Mouse (Mus musculus) thymus, adult 2 months (tissue): Measurements from ENCODE around the gene Flii. TPM values are rescaled to one million over a fixed set of nuclear protein-coding genes. Genes with fewer than 3 reads are reported as not detected.
A peak's percentile ranks its signal among the peaks of the same experiment; 100 is the strongest.

Experiments used
- DNase-seq: peaks from one replicate; pipeline ENCODE4 v3.0.0; 2021
- H3K27ac ChIP-seq: fragments of 200-500 bp; 2 replicates; pipeline ENCODE4 v1.5.1; 2012; ENCODE audit warnings: low read length, control low read depth; ENCODE audit not compliant: control insufficient read depth, insufficient read depth
- H3K27me3 ChIP-seq: fragments of 200-500 bp; 2 replicates; pipeline ENCODE4 v1.6.1; 2012; ENCODE audit warnings: mild to moderate bottlenecking, low read length, moderate library complexity, mixed read lengths; ENCODE audit not compliant: control insufficient read depth, insufficient read depth
- H3K36me3 ChIP-seq: fragments of 200-500 bp; 2 replicates; pipeline ENCODE4 v1.6.1; 2012; ENCODE audit warnings: mild to moderate bottlenecking, low read length, moderate library complexity; ENCODE audit not compliant: control insufficient read depth, insufficient read depth
- H3K4me1 ChIP-seq: fragments of 200-500 bp; replicated peaks from 2 replicates; pipeline ENCODE4 v1.6.1; 2012; ENCODE audit warnings: low read length; ENCODE audit not compliant: control insufficient read depth, insufficient read depth
- H3K4me3 ChIP-seq: fragments of 200-500 bp; 2 replicates; pipeline ENCODE4 v1.5.1; 2012; ENCODE audit warnings: mild to moderate bottlenecking, low read length, control low read depth, moderate library complexity; ENCODE audit not compliant: control insufficient read depth, insufficient read depth
- CTCF ChIP-seq: fragments of 200-500 bp; IDR thresholded peaks from 2 replicates; pipeline ENCODE4 v1.5.1; 2012; ENCODE audit warnings: mild to moderate bottlenecking, control low read depth, low read length, moderate library complexity, borderline replicate concordance; ENCODE audit not compliant: control insufficient read depth, poor library complexity, insufficient read depth; ENCODE audit errors: extremely low read depth
- POLR2A ChIP-seq: fragments of 200-500 bp; IDR thresholded peaks from 2 replicates; pipeline ENCODE4 v1.6.1; 2012; ENCODE audit warnings: mild to moderate bottlenecking, low read length, control low read depth, moderate library complexity; ENCODE audit not compliant: control insufficient read depth, poor library complexity, insufficient read depth; ENCODE audit errors: extremely low read depth
- WGBS: fragments of 180-500 bp; shearing (Covaris S2); methylation state at CpG from one replicate; pipeline ENCODE4 v1.1.7; 2018; 5-methylcytosine and 5-hydroxymethylcytosine counted together
- polyA plus RNA-seq: library from polyadenylated mRNA; depleted of rRNA; stranded (reverse); fragments of >200 nt; gene quantifications from 2 replicates; pipeline ENCODE4 v1.2.3, GENCODE M21; 2012

The Flii gene
- polyA plus RNA-seq, 1 experiment, result 271 TPM

DNA sequence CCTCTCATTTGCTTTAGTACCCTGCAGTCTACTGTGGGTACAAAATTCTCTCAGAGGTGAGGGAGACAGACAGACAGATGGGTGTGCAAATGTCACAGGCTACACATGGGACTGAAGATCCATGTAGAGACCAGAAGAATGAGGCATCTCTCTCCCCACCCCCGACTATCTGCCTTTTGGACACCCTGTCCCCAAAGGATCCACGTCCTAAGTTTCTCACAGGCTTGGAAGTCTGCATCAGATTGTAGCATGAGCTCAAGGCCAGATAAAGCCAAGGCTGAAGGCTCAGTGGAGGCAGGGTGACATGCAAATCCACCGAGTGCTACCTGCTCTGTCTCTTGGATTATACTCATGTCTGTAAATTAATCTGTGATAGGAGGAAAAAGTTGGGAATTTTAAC, 9.4 kb upstream of the Flii start:
- no peaks in the 10 kb centered on the region for H3K27me3 ChIP-seq
- no peak for DNase-seq
- TF ChIP-seq CTCF (no peak), POLR2A (no peak)
- no peaks in the 10 kb centered on the region for H3K4me1 ChIP-seq
- no peak overlapping the region for H3K4me3 ChIP-seq
- WGBS, result 95% methylated on average over 3 of the region's 3 CpGs
- H3K36me3 ChIP-seq, result peaks cover 8% of the 10 kb centered on the region; the same call in 1 of the 2 replicates
- no peak overlapping the region for H3K27ac ChIP-seq

- Histone ChIP-seq H3K27ac (no peak overlapping the region), H3K27me3 (no peaks in the 10 kb centered on the region), H3K4me1 (no peaks in the 10 kb centered on the region), H3K36me3 (no peaks in the 10 kb centered on the region; the same call in 1 of the 2 replicates), H3K4me3 (no peak overlapping the region)
- 95% methylated on average over 5 of the region's 5 CpGs for WGBS
- no peak for TF ChIP-seq POLR2A
- no peak for TF ChIP-seq CTCF
- no peak for DNase-seq
Measured at GRCm38 (mm10) chr11:60735191-60735590, 8.1 kb upstream of the Flii start.

DNA sequence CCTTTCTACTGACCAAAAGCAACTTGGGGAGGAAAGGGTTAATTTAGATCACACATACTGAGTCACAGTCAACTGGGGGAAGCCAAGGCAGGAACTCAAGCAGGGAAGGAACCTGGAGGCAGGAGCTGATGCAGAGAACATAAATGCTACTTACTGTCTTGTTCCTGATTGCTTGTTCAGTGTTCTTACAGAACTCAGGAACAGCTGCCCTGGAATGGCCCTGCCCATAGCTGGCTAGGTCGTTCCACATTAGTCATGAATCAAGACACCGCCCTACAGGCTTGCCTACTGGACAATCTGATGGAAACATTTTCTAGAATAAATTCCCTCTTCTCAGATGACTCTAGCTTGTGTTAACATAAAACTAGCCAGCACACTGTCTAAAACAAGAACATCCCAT, 7.1 kb upstream of the Flii start:
- peaks cover under 1% of the 10 kb centered on the region; the same call in 1 of the 2 replicates for H3K4me1 ChIP-seq
- TF ChIP-seq POLR2A (no peak), CTCF (no peak)
- H3K36me3 ChIP-seq, result no peaks in the 10 kb centered on the region
- no peak for DNase-seq
- no peaks in the 10 kb centered on the region for H3K27me3 ChIP-seq
- H3K4me3 ChIP-seq, result no peak overlapping the region
- 84% methylated on average over 2 of the region's 2 CpGs for WGBS
- H3K27ac ChIP-seq, result no peak overlapping the region

DNA sequence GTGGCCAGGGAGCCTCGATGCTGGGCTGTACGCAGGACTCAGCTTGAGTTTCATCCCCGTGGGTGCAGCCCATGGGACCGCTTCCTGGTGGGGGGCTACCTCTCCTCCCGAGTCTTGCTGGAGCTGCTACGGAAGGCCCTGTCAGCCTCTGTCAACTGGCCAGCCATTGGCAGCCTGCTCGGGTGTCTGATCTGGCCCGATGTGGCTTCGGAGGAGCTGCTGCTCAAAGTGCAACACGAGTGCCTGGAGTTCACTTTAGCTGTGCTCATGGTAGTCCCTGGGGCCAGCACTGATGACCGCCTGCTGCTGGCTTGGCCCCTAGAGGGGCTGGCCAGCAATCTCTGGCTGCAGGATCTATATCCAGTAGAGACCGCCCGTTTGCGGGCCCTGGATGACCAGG, 4.2 kb upstream of the Flii start:
- Histone ChIP-seq H3K36me3 (no peaks in the 10 kb centered on the region), H3K27ac (no peak overlapping the region), H3K27me3 (no peaks in the 10 kb centered on the region), H3K4me3 (no peak overlapping the region), H3K4me1 (peaks cover 13% of the 10 kb centered on the region)
- WGBS, result 96% methylated on average over 14 of the region's 14 CpGs
- no peak for DNase-seq
- TF ChIP-seq CTCF (no peak), POLR2A (no peak)

GRCm38 (mm10) chr11:60730169-60730568, 3.1 kb upstream of the Flii start:
- no peak for TF ChIP-seq CTCF
- TF ChIP-seq POLR2A, result no peak
- Histone ChIP-seq H3K27ac (no peak overlapping the region), H3K36me3 (no peaks in the 10 kb centered on the region), H3K27me3 (no peaks in the 10 kb centered on the region), H3K4me1 (peaks cover 18% of the 10 kb centered on the region), H3K4me3 (no peak overlapping the region)
- DNase-seq, result no peak
- WGBS, result 92% methylated on average over 9 of the region's 9 CpGs

GRCm38 (mm10) chr11:60729217-60729641, 2.2 kb upstream of the Flii start:
- TF ChIP-seq CTCF (no peak), POLR2A (no peak)
- no peak overlapping the region for H3K4me3 ChIP-seq
- WGBS, result 85% methylated on average over 6 of the region's 6 CpGs

DNA sequence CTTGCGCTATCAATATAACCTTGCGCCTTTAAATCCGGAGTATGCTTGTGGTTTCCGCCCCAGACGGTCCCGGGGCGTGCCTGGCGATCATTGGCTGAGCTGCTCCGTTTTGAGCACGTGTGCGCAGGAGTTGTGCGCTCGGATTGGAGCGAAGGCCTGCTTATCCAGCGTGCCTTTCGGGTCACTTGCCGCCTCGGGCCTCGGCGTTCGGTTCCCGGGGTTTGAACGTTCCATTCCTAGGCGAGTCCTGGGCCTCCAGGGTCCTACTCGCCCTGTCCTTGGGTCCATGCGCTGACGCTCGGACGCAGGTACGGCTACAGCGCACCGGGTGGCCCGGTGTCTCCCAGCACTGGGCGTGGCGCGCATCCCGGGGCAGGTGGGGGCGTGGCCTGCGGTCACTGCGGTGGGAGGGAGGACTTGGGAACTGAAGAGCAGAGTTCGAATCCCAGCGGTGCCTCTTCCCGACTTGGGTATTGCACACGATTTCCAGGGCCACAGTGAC, 1.2 kb upstream of the Flii start, which contains the start of gene Mief2:
TSS of gene Mief2 (plus strand) at position 139 of the 502 bp plus-strand sequence.
- under 1% methylated on average over 44 of the region's 44 CpGs for WGBS
- peak; percentile 92 for DNase-seq
- Histone ChIP-seq H3K4me1 (peaks cover 18% of the 10 kb centered on the region), H3K27me3 (no peaks in the 10 kb centered on the region), H3K27ac (peak within 1 kb of the TSS; percentile 76), H3K36me3 (peaks cover 9% of the 10 kb centered on the region), H3K4me3 (peak within 1 kb of the TSS; percentile 91)
- TF ChIP-seq CTCF, result peak; percentile 61; the same call in 1 of the 2 replicates
- TF ChIP-seq POLR2A, result peak; percentile 60

More at GRCm38 (mm10) chr11:60729217-60729641, 2.2 kb upstream of the Flii start:
- Histone ChIP-seq H3K27ac (no peak overlapping the region), H3K36me3 (0 out of 2 replicates have a peak, but pooled peaks cover under 1% of the 10 kb centered on the region), H3K4me1 (peaks cover 18% of the 10 kb centered on the region), H3K27me3 (no peaks in the 10 kb centered on the region)
- DNase-seq, result no peak
